Mouse (Mus musculus) right cerebral cortex, adult 2 months (tissue): ENCODE measurements around the gene Ints7.

Source experiments
- DNase-seq, 2 experiments: peaks; one replicate each; pipeline ENCODE4 v3.0.0; 2021 to 2022; ENCODE audit warnings: low spot score in 2 of 2

Ints7 gene

DNA sequence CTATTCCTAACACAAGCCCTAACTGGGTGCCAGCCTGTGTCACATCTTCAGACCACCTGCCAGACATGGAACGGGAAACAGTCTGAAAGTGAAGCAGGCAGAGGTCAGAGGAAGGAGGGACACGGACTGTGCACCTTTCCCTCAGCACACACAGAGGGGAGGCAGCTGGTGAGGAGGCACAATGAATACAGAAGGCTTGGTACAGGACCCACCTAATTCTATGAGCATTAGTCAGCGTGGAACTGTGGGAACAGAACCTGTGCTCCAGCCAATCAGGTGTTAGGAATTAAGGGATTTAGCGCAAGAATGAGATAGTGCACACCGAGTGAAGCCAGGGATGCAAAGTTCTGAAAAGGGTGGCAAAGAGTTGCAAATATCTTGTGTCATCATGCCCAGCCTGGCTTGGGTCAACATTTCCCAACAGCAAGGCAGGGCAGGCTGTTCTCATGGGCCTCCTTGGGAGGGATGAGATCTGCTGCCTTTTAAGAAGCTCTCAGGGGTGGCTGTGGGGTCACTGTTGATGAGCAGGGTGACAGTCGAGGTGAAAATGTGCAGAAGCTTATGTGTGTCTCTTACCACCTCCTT, 57.2 kb downstream of the Ints7 start:
- DNase-seq: no peak

DNA sequence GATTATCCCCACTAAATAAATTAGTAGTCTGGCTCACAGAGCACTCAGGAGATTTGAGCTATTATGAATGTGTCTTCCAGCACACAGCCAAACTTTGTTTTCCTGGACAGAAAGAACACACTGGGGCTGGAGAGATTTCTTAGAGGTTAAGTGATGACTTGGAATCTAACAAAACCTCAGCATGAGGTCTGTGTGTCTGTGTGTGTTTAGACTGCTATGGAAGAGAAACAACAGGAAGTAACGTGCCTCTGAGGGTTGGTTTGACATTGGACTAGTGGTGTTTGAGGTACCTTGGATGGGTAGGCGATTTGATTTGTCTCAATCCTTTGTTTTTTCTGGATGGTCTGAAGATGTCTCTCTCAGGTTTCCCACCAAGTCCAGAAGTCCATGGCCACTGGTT, 58.7 kb downstream of the Ints7 start:
- DNase-seq: no peak

DNA sequence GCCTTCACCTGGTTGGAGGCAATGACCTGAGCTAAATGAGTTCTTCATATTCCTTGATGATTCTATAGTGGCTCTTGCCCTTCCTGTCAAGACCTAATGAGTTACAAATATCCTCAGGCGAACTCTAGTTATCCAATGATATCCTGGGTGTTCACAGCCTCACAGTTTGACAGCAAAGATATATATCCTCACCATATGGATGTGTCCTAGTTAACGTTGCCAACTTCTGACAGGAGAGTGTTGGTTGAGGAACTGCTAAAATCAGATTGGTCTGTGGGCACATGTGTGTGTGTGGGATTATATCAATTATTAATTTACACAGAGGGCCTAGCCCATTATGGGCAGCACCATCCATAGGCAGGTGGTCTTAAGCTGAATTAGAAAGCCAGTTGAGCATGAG, 63.0 kb downstream of the Ints7 start:
- no peak for DNase-seq

DNA sequence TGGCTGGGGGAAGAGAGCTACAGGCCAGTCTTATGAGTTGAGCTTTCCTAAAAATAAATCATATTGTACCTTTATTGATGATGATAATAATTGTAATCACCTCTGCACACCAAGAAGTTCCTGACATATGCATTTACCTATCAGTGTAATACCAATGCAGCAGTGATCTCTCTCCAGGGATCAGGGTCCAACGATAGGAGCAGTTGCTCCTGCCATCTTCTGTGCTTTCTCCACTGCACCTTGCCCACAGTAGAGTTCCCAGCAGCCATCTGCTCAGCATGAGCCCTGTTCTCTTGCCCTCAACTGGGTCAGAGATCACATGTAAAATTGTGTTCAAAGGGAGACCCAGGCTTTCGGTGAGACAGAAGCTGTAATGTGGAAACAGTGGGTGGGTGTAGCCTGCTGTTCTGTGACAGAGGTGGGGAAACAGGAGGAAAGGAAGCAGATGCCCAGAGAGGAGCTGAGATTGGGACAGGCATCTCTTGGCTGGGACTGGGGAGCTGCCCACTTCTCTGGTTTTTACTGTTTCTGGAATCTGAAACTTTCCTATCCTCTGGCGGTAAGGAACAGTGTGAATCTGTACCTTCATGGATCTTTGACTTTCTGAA, 63.9 kb downstream of the Ints7 start:
- DNase-seq: peak; percentile 26 to 50

DNA sequence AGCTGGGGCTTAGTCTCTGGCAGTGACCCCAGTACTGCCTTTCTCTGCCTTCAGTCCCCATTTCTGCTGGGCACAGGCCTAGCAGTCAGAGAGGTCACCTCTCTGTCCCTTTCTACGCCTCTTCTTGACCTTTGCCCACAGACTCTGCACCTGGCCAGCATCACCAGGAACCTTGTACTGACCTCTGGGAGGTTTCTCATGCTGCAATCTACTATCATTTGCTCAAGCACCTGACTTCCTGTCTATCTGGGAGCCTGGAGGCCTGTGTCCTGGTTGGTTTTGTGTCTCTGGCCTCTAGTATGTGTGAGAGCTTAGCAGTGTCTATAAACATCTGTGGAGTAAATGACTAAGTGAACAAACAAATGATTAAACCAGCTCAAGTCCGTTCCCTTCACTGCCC, 64.7 kb downstream of the Ints7 start:
- no peak for DNase-seq

DNA sequence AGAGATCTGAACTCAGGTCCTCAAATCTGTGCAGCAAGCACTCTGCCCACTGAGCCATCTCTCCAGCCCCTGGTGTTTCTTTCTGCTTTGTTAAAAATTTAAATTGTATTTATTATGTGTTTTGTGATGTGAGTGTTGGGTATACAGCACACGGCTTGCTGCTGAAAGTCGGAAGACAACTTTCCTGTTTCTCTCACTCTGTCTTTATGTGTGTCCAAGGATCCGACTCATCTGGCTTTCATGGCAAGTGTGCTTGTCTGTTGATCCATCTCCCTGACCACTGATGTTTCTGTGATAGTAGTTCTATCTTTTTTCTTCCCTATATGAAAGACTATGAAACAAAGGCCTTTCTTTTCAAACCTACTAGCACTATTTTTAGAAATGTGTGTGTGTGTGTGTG, 65.4 kb downstream of the Ints7 start:
- DNase-seq: no peak

DNA sequence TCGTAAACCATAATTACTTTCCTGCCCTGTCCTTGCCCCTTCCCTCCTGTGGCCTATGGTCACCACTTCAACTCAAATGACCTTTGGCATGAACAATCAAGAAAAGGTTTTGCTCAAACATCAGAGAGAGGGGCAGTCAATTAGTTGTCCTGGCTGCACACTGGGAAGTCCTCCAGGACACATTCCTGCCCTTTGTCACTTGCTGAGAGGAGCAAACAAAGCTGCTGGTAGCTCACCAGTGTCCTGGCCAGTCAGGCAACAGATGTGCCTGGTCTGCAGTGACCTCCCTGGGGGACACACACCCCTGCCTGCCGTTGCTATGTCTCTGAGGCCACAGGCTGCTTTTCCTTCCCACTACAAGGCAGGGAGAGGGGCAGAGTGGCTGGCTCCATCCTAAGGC, 66.0 kb downstream of the Ints7 start:
- DNase-seq: no peak

DNA sequence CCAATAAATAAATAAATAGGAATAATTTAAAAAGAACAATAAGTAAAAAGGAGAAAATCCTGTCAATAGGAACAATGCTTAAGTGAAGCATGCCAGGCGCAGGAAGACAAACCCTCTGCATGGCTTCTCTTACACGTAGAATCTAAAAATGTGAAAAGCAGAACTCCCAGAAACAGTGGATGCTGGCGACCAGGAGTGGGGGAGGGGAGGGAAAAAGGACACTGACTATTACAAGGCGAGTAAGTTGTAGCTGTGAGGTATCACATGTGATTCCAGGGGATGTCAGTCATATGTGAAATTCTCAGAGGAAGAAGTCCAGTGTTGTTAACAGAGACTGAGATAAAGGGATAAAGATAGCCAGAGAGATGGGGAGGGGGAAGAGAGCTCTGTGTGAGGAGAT, 67.5 kb downstream of the Ints7 start:
- no peak for DNase-seq

DNA sequence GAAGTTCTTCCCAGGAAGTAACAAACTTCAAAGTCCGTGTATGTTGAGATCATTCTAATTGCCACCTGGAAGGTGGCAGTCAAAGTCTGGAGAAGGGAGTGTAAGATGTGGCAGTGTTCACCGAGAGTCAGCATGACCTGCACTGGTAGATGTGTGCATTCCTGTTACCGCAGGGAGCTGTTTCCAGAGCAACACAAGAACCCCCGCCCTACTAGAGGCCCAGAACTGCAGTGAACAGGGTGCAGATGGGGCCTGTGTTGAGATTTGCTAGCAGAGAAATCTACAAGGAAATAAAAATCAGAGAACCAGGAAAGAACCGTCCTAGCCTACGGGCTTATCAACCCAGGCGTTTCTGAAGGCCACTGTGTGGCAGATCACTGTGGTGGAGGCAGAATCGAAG, 70.5 kb downstream of the Ints7 start:
- DNase-seq: no peak

DNA sequence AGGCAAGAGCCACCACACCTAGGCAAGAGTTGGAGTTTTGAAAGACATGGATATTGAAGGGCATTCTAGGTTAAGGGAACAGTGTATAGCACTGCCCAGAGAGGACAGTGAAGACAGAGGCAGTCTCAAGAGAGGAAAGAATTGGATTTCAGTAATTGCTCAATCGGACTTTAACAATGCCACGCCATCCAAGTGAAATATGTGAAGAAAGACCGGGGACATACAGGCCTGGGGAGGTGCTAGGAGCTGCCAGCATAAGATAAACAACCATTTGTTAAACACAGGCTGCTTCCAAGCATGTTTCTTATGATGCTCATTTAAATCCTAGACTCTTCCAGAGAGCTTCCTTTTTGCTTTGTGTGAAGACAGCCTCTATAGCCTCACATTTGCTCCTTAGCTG, 72.2 kb downstream of the Ints7 start:
- no peak for DNase-seq

DNA sequence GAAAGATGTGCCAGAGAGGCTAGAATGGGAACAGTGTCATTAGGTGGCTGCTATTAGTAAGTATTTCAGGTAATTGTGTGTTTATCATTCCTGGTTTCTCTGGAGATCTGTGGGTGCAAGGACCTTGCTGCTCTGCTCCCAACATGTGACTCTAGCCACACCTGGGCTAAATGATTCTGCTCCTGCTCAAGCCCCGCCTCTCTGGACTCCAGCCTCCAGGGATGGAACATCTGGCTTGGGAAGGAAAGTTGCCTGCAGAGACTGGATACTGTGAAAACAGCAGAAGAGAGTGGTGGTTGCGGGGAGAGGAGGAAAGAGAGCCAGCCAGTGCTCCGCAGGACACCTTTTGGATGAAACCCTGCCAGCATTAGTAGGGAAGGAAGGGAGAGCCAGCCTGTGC, 84.0 kb downstream of the Ints7 start:
- no peak for DNase-seq

DNA sequence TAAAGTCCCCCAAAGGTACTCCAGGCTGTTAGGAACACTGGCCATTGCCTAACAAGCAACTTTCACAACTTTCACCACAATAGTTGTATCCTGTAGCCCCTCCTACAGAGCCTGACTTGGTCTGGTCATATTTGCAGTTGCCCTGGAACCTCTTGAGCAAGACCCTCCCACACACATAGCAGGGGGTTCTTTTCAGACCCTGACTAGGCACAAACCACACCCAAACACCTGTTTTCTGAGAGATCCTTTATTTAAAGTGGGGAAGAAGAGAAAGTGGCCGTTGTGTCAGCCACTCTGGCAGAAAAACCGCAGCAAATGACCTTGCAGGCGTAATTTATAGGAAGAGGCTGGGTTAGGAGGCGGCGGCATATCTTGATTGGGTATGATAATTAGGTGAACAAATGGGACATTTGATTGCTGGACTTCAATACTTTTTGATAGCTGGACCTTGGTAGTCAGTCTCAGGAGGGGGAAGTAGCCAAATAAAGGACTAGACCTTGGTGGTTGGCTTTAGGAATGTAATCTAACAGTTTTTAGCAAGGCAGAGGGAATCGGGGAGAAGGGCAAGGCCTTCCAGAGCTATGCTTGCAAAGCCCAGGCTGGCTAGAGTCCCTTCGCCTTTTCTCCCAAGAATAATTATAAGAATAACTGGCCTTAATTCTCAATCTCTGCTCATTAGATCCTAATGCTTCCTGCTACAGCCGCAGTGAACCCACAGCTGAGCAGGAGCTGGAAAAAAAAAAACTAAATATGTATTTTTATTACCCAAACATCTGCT, 85.8 kb downstream of the Ints7 start:
- DNase-seq: no peak

DNA sequence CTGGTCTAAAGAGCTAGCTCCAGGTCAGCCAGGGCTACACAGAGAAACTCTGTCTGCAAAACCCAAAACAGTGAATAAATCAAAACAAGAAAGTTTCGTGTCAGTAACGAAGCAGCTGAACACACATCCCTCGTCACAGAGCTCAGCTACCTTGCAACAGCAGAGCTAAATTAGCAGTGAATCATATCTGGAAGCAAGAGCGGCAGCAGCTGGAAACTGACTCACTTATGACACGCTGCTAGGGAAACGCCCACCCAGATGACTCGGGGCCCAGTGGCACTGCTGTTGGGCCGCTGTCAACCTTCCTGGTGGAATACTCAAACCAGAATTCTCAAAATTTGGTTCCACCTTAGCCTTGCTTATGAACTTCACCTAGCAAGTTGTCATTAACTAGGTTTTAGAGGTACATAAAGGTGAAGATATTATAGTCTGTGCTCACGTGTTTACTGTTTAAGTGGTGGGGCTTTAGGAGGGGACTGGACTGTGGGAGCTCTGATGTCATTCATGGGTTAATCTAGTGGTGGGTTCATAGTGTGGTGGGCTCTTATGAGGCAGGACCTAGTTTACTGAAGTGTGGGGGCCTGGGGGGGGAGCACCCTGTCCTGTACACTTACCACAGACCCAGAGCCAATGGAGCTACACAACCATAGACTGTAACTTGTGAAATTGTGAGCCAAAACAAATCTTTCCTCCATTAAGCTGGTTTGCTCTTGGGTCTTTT, 86.9 kb downstream of the Ints7 start:
- peak; percentile 45 to 65 for DNase-seq

DNA sequence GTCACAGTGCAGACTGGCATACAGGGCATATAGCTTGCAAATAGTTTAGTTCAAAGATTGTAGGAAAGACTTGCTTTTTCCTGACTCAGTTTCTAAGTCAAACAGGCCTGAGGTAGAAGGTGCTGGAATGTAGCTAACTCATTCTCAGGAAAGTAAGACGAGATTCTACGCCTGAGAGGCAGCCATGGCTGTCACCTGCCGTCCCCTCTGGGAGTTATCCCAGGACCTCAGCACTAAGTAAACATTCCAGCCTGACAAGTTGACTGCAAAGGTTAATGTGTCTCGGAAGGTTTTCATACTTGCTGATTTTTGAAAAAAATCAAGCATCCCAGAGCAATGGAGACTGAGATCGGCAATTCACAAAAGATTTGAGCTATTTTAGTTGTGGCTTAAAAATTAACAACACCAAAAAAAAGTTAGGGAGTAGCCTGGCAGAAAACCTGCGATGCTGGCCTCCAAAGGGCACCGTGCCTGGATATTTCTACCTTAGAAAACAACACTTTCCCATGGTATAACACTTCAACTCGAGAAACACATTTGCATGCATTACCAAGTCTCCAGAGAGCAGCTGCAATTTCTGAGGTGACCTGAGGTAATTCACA, 87.6 kb downstream of the Ints7 start:
- no peak for DNase-seq

DNA sequence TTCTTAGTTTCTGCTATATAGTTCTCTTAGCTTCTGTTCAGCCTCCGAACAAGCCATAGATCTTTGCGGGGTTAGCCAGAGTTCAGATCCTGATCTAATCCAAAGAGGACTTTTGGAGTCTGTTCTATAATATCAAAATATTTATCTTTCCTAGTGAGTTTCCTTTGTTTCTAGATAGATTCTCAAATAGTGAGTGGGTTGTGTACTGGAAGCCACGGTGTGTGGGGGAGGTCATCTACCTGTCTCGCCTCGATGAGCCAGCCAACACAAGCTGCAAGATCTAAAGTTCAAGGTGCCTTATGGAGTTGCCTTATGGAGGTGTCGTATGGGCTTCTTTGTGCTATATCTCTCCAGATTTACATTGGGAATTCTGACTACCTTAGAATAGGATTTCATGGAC, 88.2 kb downstream of the Ints7 start:
- DNase-seq: no peak

DNA sequence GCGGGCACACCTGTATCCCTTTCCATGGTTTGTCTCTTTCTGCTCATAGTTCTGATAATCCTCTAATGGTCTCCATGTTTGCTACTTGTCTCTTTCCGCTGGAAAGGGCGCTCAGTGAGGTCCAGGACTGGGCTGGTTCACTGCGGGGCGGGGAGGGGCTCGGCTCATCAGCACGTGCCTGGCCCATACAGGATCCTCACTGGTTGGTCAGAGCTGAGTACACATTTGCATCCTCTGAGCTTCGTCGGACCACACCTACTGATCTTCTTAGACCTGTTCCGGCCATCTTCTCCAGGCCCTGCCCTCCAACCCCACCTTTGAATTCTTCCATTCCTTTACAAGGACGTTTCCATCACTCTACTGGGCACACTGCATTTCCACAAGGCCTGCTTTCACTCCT, 90.9 kb downstream of the Ints7 start:
- DNase-seq: no peak

DNA sequence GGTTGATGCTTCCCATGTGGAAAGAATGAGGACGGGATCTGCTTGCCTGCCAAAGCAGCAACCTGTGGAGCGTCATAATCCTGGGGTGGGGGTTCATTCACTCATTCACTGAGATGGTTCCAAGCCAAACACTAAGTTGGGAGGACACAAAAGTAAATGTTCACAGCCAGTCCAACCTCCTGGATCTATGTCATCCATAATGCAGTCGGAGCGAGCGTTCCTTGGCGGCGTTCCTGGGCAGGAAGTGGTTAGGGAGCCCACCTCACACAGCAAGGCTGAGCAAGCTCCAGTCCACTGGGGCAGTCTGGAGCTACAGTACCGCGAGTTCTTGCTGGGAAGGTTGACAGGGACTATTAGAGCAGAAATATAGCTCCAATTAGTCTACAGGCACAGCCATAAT, 92.6 kb downstream of the Ints7 start:
- no peak for DNase-seq
